Mouse (Mus musculus) MEL (cell line): ENCODE measurements at regions not wholly inside any gene's neighbourhood (a gene's known extent, or its start where the extent isn't known, plus 50 kb on each side); places are given as distances from the start of the nearest gene placed in this dataset.

Experiments used
- DNase-seq: peaks from one replicate; pipeline ENCODE4 v3.0.0; 2011; ENCODE audit warnings: low read depth, low spot score
- H3K27ac ChIP-seq: 2 replicates; pipeline ENCODE4 v1.5.1; 2012; ENCODE audit warnings: low read depth, mild to moderate bottlenecking, control low read depth, low read length, moderate library complexity; ENCODE audit not compliant: control insufficient read depth
- H3K27me3 ChIP-seq, 2 experiments: fragments of 150-350 bp in 1 of 2; sonication (generic) in 1 of 2; 2 replicates each; pipeline ENCODE4 v1.6.1; 2012; ENCODE audit warnings: low read length in 2 of 2, mild to moderate bottlenecking in 2 of 2, improper control_type of control experiment in 1 of 2, moderate library complexity in 1 of 2; ENCODE audit not compliant: insufficient read depth in 2 of 2, control insufficient read depth in 1 of 2
- H3K36me3 ChIP-seq, 2 experiments: 2 replicates each; pipeline ENCODE4 v1.6.1; 2012 to 2014; ENCODE audit warnings: low read length in 2 of 2, improper control_type of control experiment in 1 of 2, inconsistent platforms in 1 of 2, mild to moderate bottlenecking in 1 of 2; ENCODE audit not compliant: insufficient read depth in 2 of 2, control insufficient read depth in 1 of 2
- H3K4me1 ChIP-seq, 2 experiments: fragments of 150-350 bp in 1 of 2; sonication (generic) in 1 of 2; 2 replicates each; pipeline ENCODE4 v1.6.1; 2012; ENCODE audit warnings: low read length in 2 of 2, improper control_type of control experiment in 1 of 2, mild to moderate bottlenecking in 1 of 2; ENCODE audit not compliant: insufficient read depth in 2 of 2, control insufficient read depth in 1 of 2
- H3K4me3 ChIP-seq, 2 experiments: fragments of 150-350 bp in 1 of 2; sonication (generic) in 1 of 2; 2 replicates each; pipeline ENCODE4 v1.5.1; 2012; ENCODE audit warnings: low read depth in 2 of 2, low read length in 2 of 2, mild to moderate bottlenecking in 2 of 2, moderate library complexity in 2 of 2, control low read depth in 1 of 2, improper control_type of control experiment in 1 of 2; ENCODE audit not compliant: control insufficient read depth in 1 of 2, insufficient read depth in 1 of 2
- H3K79me2 ChIP-seq: 2 replicates; pipeline ENCODE4 v1.6.1; 2012; ENCODE audit warnings: mild to moderate bottlenecking, low read length, moderate library complexity; ENCODE audit not compliant: control insufficient read depth, poor library complexity, insufficient read depth
- H3K9ac ChIP-seq: 2 replicates; pipeline ENCODE4 v1.6.1; 2012; ENCODE audit warnings: low read depth, mild to moderate bottlenecking, control low read depth, low read length, moderate library complexity; ENCODE audit not compliant: control insufficient read depth, poor library complexity, severe bottlenecking
- H3K9me3 ChIP-seq: fragments of 150-350 bp; sonication (generic); replicated peaks from 2 replicates; pipeline ENCODE4 v1.6.1; 2012; ENCODE audit warnings: mild to moderate bottlenecking, low read length, improper control_type of control experiment, moderate library complexity; ENCODE audit not compliant: insufficient read depth
- CHD1 ChIP-seq: IDR thresholded peaks from 2 replicates; pipeline ENCODE4 v1.6.1; 2012; ENCODE audit warnings: low read depth, mild to moderate bottlenecking, inconsistent platforms, low read length, improper control_type of control experiment
- CHD2 ChIP-seq: IDR thresholded peaks from 2 replicates; pipeline ENCODE4 v1.6.1; 2011; ENCODE audit warnings: low read length, improper control_type of control experiment
- CTCF ChIP-seq, 3 experiments: IDR thresholded peaks in 2 of 3; conservative IDR thresholded peaks in 1 of 3; 2 replicates each; pipeline ENCODE4 v1.5.1; 2011 to 2012; ENCODE audit warnings: low read length in 3 of 3, low read depth in 2 of 3, mild to moderate bottlenecking in 2 of 3, improper control_type of control experiment in 1 of 3, inconsistent platforms in 1 of 3, mixed read lengths in 1 of 3, moderate library complexity in 1 of 3; ENCODE audit not compliant: control insufficient read depth in 1 of 3, insufficient read depth in 1 of 3, poor library complexity in 1 of 3, severe bottlenecking in 1 of 3
- E2F4 ChIP-seq: IDR thresholded peaks from 2 replicates; pipeline ENCODE4 v1.6.1; 2011; ENCODE audit warnings: low read depth, low read length, improper control_type of control experiment, borderline replicate concordance
- ELF1 ChIP-seq: IDR thresholded peaks from 2 replicates; pipeline ENCODE4 v1.6.1; 2014; ENCODE audit warnings: low read depth, mild to moderate bottlenecking, inconsistent platforms, low read length, improper control_type of control experiment, moderate library complexity
- EP300 ChIP-seq, 2 experiments: IDR thresholded peaks; 2 replicates each; pipeline ENCODE4 v1.6.1; 2011; ENCODE audit warnings: improper control_type of control experiment in 2 of 2, low read length in 2 of 2, low read depth in 1 of 2, mild to moderate bottlenecking in 1 of 2
- ETS1 ChIP-seq: IDR thresholded peaks from 2 replicates; pipeline ENCODE4 v1.6.1; 2012; ENCODE audit warnings: low read depth, mild to moderate bottlenecking, inconsistent platforms, low read length, improper control_type of control experiment, moderate library complexity
- GATA1 ChIP-seq: IDR thresholded peaks from 2 replicates; pipeline ENCODE4 v1.6.1; 2011; ENCODE audit warnings: low read depth, low read length, improper control_type of control experiment
- HCFC1 ChIP-seq: IDR thresholded peaks from 2 replicates; pipeline ENCODE4 v1.6.1; 2012; ENCODE audit warnings: low read depth, mild to moderate bottlenecking, inconsistent platforms, low read length, improper control_type of control experiment, moderate library complexity
- KAT2A ChIP-seq: conservative IDR thresholded peaks from 2 replicates; pipeline ENCODE4 v1.6.1; 2012; ENCODE audit warnings: low read depth, low read length, improper control_type of control experiment, inconsistent platforms
- MAFK ChIP-seq: IDR thresholded peaks from 2 replicates; pipeline ENCODE4 v1.6.1; 2011; ENCODE audit warnings: low read depth, mild to moderate bottlenecking, low read length, improper control_type of control experiment, borderline replicate concordance
- MAX ChIP-seq: IDR thresholded peaks from 2 replicates; pipeline ENCODE4 v1.6.1; 2011; ENCODE audit warnings: low read length, improper control_type of control experiment
- MAZ ChIP-seq: IDR thresholded peaks from 2 replicates; pipeline ENCODE4 v1.6.1; 2012; ENCODE audit warnings: low read depth, mild to moderate bottlenecking, inconsistent platforms, low read length, improper control_type of control experiment
- MYB ChIP-seq: IDR thresholded peaks from 2 replicates; pipeline ENCODE4 v1.6.1; 2011; ENCODE audit warnings: mild to moderate bottlenecking, low read depth, low read length, improper control_type of control experiment
- MYC ChIP-seq: IDR thresholded peaks from 2 replicates; pipeline ENCODE4 v1.6.1; 2011; ENCODE audit warnings: low read depth, mild to moderate bottlenecking, low read length, improper control_type of control experiment, moderate library complexity
- NELFE ChIP-seq: IDR thresholded peaks from 2 replicates; pipeline ENCODE4 v1.6.1; 2011; ENCODE audit warnings: low read depth, low read length, improper control_type of control experiment
- NRF1 ChIP-seq: IDR thresholded peaks from 2 replicates; pipeline ENCODE4 v1.6.1; 2014; ENCODE audit warnings: low read depth, mild to moderate bottlenecking, inconsistent platforms, low read length, improper control_type of control experiment, moderate library complexity; ENCODE audit not compliant: poor library complexity, insufficient read depth, severe bottlenecking
- POLR2A ChIP-seq, 2 experiments: IDR thresholded peaks; 2 replicates each; pipeline ENCODE4 v1.6.1; 2011 to 2012; ENCODE audit warnings: low read length in 2 of 2, mild to moderate bottlenecking in 2 of 2, control low read depth in 1 of 2, improper control_type of control experiment in 1 of 2, low read depth in 1 of 2, moderate library complexity in 1 of 2; ENCODE audit not compliant: control insufficient read depth in 1 of 2, insufficient read depth in 1 of 2, poor library complexity in 1 of 2
- POLR2AphosphoS2 ChIP-seq: IDR thresholded peaks from 2 replicates; pipeline ENCODE4 v1.6.1; 2011; ENCODE audit warnings: low read length, improper control_type of control experiment
- POLR2AphosphoS5 ChIP-seq: IDR thresholded peaks from 2 replicates; pipeline ENCODE4 v1.6.1; 2012; ENCODE audit warnings: low read depth, borderline replicate concordance, mild to moderate bottlenecking, inconsistent platforms, low read length, moderate library complexity, mixed read lengths
- SIN3A ChIP-seq: IDR thresholded peaks from 2 replicates; pipeline ENCODE4 v1.6.1; 2012; ENCODE audit warnings: low read length, improper control_type of control experiment, inconsistent platforms
- TBP ChIP-seq: IDR thresholded peaks from 2 replicates; pipeline ENCODE4 v1.8.0; 2011; ENCODE audit warnings: low read depth, low read length, improper control_type of control experiment
- TCF12 ChIP-seq: IDR thresholded peaks from 2 replicates; pipeline ENCODE4 v1.6.1; 2014; ENCODE audit warnings: low read depth, mild to moderate bottlenecking, inconsistent platforms, low read length, improper control_type of control experiment, moderate library complexity
- UBTF ChIP-seq: IDR thresholded peaks from 2 replicates; pipeline ENCODE4 v1.6.1; 2012; ENCODE audit warnings: low read depth, mild to moderate bottlenecking, inconsistent platforms, low read length, improper control_type of control experiment, moderate library complexity, borderline replicate concordance; ENCODE audit not compliant: insufficient read depth
- USF2 ChIP-seq, 2 experiments: IDR thresholded peaks; 2 replicates each; pipeline ENCODE4 v1.6.1; 2011 to 2012; ENCODE audit warnings: improper control_type of control experiment in 2 of 2, low read length in 2 of 2, borderline replicate concordance in 1 of 2, inconsistent platforms in 1 of 2, low read depth in 1 of 2, mild to moderate bottlenecking in 1 of 2; ENCODE audit not compliant: insufficient read depth in 1 of 2
- ZKSCAN1 ChIP-seq: IDR thresholded peaks from 2 replicates; pipeline ENCODE4 v1.6.1; 2012; ENCODE audit warnings: low read depth, mild to moderate bottlenecking, inconsistent platforms, low read length, improper control_type of control experiment, moderate library complexity
- ZMIZ1 ChIP-seq: IDR thresholded peaks from 2 replicates; pipeline ENCODE4 v1.6.1; 2012; ENCODE audit warnings: low read depth, mild to moderate bottlenecking, inconsistent platforms, low read length, improper control_type of control experiment, moderate library complexity
- ZNF384 ChIP-seq: IDR thresholded peaks from 2 replicates; pipeline ENCODE4 v1.6.1; 2012; ENCODE audit warnings: low read depth, mild to moderate bottlenecking, inconsistent platforms, low read length, improper control_type of control experiment

- H3K27me3 ChIP-seq, result no peaks in the 10 kb centered on the region
- H3K27ac ChIP-seq, result no peak overlapping the region
- no peak overlapping the region for H3K4me3 ChIP-seq
- TF ChIP-seq UBTF (no peak), MYB (no peak), TCF12 (no peak), NRF1 (no peak), POLR2AphosphoS2 (no peak), MAFK (no peak), MAZ (no peak), NELFE (no peak), E2F4 (no peak), CHD2 (no peak), ETS1 (no peak), EP300 (IDR thresholded peaks at IDR 0.05; ENCODE audit: low read depth in 1 of 2, low read length in 2 of 2) (no peak), KAT2A (no peak), CTCF (IDR thresholded peaks at IDR 0.05 in 2 of 3, conservative IDR thresholded peaks at IDR 0.05 in 1 of 3; ENCODE audit: control insufficient read depth in 1 of 3, insufficient read depth in 1 of 3, low read depth in 2 of 3, low read length in 3 of 3, poor library complexity in 1 of 3, severe bottlenecking in 1 of 3) (no peak), ZNF384 (no peak), ZKSCAN1 (no peak), HCFC1 (no peak), GATA1 (no peak), MAX (no peak), ELF1 (no peak)
- H3K9ac ChIP-seq, result no peak overlapping the region
- no peak for DNase-seq
- no peaks in the 10 kb centered on the region; a peak in 1 of 4 replicates for H3K4me1 ChIP-seq
- H3K36me3 ChIP-seq, result no peaks in the 10 kb centered on the region
- H3K79me2 ChIP-seq, result no peaks in the 10 kb centered on the region
- H3K9me3 ChIP-seq, result no peaks in the 10 kb centered on the region
These were observed 153.5 kb upstream of the Trhde start for GRCm38 (mm10) chr10:114955608-114956007.

- no peaks in the 10 kb centered on the region for H3K36me3 ChIP-seq
- no peak overlapping the region for H3K4me3 ChIP-seq
- H3K27me3 ChIP-seq, result no peaks in the 10 kb centered on the region
- no peak overlapping the region for H3K9ac ChIP-seq
- no peaks in the 10 kb centered on the region for H3K9me3 ChIP-seq
- no peak for DNase-seq
- TF ChIP-seq E2F4 (no peak), POLR2A (IDR thresholded peaks at IDR 0.05; ENCODE audit: control insufficient read depth in 1 of 2, insufficient read depth in 1 of 2, low read depth in 1 of 2, low read length in 2 of 2, poor library complexity in 1 of 2) (no peak), MYC (no peak), KAT2A (no peak), MAFK (no peak), NELFE (no peak), ZMIZ1 (no peak), USF2 (IDR thresholded peaks at IDR 0.05; ENCODE audit: borderline replicate concordance in 1 of 2, insufficient read depth in 1 of 2, low read depth in 1 of 2, low read length in 2 of 2) (no peak), CHD1 (no peak), SIN3A (no peak), NRF1 (no peak), GATA1 (no peak), HCFC1 (no peak), POLR2AphosphoS5 (no peak), TBP (no peak)
- no peaks in the 10 kb centered on the region for H3K79me2 ChIP-seq
- H3K27ac ChIP-seq, result no peak overlapping the region
- H3K4me1 ChIP-seq, result no peaks in the 10 kb centered on the region; a peak in 1 of 4 replicates
These were observed 151.3 kb upstream of the Trhde start for GRCm38 (mm10) chr10:114953358-114953757.
